Mouse (Mus musculus) brain, adult 2 months (tissue): Measurements from ENCODE around the gene Hadhb.
A peak's percentile ranks its signal among the peaks of the same experiment; 100 is the strongest.

ENCODE experiments used
- DNase-seq: peaks from one replicate; pipeline ENCODE4 v3.0.0; 2011; ENCODE audit warnings: low read depth, low spot score

Gene Hadhb

DNA sequence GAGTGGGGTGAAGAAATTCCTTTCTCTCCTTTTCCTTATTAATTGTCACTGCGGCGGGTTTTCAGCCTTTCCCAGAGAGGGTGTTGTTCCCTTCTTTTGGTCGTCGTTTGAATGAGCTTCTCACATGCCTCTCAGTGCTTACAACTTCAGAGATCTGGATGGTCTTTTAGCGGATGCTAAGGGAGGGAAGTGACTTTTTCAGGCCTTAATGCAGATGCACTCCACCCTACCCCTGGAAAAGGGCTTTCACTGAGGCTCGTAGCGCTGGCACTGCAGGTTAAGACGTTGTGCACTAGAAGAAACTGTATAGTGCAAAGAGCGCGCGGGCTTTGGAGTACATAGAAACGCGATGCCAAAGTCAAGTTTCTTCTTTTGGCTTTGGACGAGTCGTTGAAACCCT lies 78.0 kb downstream of the Hadhb start:
- DNase-seq = peak; percentile 42

DNA sequence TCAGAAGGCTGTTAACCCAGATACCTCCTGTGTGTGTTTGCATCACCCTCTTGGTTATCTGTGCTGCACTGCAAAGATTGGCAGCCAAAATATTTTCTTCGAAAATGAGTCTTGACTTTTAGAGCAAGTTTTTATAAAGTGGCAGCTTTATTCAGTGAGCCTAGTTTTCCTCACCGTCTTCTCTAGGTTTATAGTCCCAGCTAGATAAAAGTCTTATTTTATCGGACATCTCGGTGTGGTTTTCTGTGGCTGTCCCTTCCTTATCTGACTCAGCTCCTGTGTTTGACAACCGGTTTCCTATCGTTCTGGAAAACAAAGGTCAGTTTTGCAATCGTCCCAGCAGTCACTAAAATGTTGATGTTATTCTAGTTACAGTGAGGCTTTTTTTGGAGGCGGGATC lies 78.9 kb downstream of the Hadhb start:
- no peak for DNase-seq
